ENCODE assay signal across 12 mouse cellular contexts in genomic region chr4:127736151-127736550, GRCm38 (mm10).
"Had no signal": no experiment of that assay in that cellular context is flagged by ENCODE, and none has a peak within 500 bp of the region (broad histone marks: within the 10 kb centered on the region; RNA-seq: fewer than 3 reads in every experiment).

No protein-coding gene starts in this region.

- H3K4me3 ChIP-seq: liver, embryonic 13.5 days; midbrain, embryonic 13.5 days; neural tube, embryonic 15.5 days; stomach, embryonic 15.5 days had no signal

- ATAC-seq: inflammation-experienced regulatory T-cells, adult 6 months; intestine, postnatal 0 days; liver, postnatal 0 days; midbrain, embryonic 13.5 days had no signal

- H3K4me2 ChIP-seq: liver, embryonic 13.5 days; midbrain, embryonic 13.5 days; neural tube, embryonic 15.5 days; stomach, embryonic 15.5 days had no signal

- H3K27me3 ChIP-seq: liver, embryonic 13.5 days; midbrain, embryonic 13.5 days; neural tube, embryonic 15.5 days; stomach, embryonic 15.5 days had no signal

- H3K9me3 ChIP-seq: midbrain, embryonic 13.5 days; neural tube, embryonic 15.5 days; stomach, embryonic 15.5 days had no signal

- H3K27ac ChIP-seq: liver, embryonic 13.5 days; midbrain, embryonic 13.5 days; neural tube, embryonic 15.5 days; stomach, embryonic 15.5 days had no signal

- DNase-seq: kidney, adult 8-10 months; kidney, postnatal 25 days; liver; liver, embryonic 13.5 days; liver, postnatal 0 days; lung, postnatal 36 days; thymus, postnatal 36 days had no signal

- H3K9ac ChIP-seq: liver, embryonic 13.5 days; liver, postnatal 0 days; midbrain, embryonic 13.5 days; neural tube, embryonic 15.5 days; stomach, embryonic 15.5 days had no signal

- H3K4me1 ChIP-seq: liver, embryonic 13.5 days; stomach, embryonic 15.5 days had no signal

- H3K36me3 ChIP-seq: liver, embryonic 13.5 days; midbrain, embryonic 13.5 days; neural tube, embryonic 15.5 days; stomach, embryonic 15.5 days had no signal
